Mouse (Mus musculus) forebrain, embryonic 16.5 days (tissue): ENCODE results near the gene Nkiras1. TPM values are rescaled to one million over a fixed set of nuclear protein-coding genes. Genes with fewer than 3 reads are reported as not detected.
A peak's percentile ranks its signal among the peaks of the same experiment; 100 is the strongest.
"Not testable (repeated sequence)": the region's sequence is repeated elsewhere in the genome, so short reads cannot be mapped to it uniquely, and the experiment has no call there.

ENCODE experiments used
- ATAC-seq: fragments of 200-750 bp; cut with Nextera tagmentation; 2 replicates; pipeline ENCODE4 v1.8.0; 2017; ENCODE audit warnings: mild to moderate bottlenecking, moderate library complexity
- H3K27ac ChIP-seq: fragments of 300-500 bp; sonication (generic); 2 replicates; pipeline ENCODE4 v1.5.1; 2014; ENCODE audit warnings: low read length, control low read depth
- H3K27me3 ChIP-seq: fragments of 300-500 bp; sonication (generic); replicated peaks from 2 replicates; pipeline ENCODE4 v1.6.1; 2014; ENCODE audit warnings: low read length; ENCODE audit not compliant: control insufficient read depth, insufficient read depth
- H3K36me3 ChIP-seq: fragments of 300-500 bp; sonication (generic); 2 replicates; pipeline ENCODE4 v1.6.1; 2014; ENCODE audit not compliant: control insufficient read depth, insufficient read depth
- H3K4me1 ChIP-seq: fragments of 300-500 bp; sonication (generic); replicated peaks from 2 replicates; pipeline ENCODE4 v1.6.1; 2014; ENCODE audit warnings: low read length; ENCODE audit not compliant: control insufficient read depth, insufficient read depth
- H3K4me2 ChIP-seq: fragments of 300-500 bp; sonication (generic); 2 replicates; pipeline ENCODE4 v1.6.1; 2014; ENCODE audit warnings: mild to moderate bottlenecking, low read length, control low read depth
- H3K4me3 ChIP-seq: fragments of 300-500 bp; sonication (generic); replicated peaks from 2 replicates; pipeline ENCODE4 v1.5.1; 2014; ENCODE audit warnings: mild to moderate bottlenecking, low read length, control low read depth
- H3K9ac ChIP-seq: fragments of 300-500 bp; sonication (generic); replicated peaks from 2 replicates; pipeline ENCODE4 v1.6.1; 2014; ENCODE audit warnings: low read depth, low read length, control low read depth
- H3K9me3 ChIP-seq: fragments of 300-500 bp; sonication (generic); 2 replicates; pipeline ENCODE4 v1.6.1; 2016; ENCODE audit warnings: low read length; ENCODE audit not compliant: control insufficient read depth
- WGBS: fragments of 180-500 bp; shearing (Covaris S2); extraction: QIAGEN DNeasy Blood & Tissue Kit; methylation state at CpG from one replicate; pipeline ENCODE4 v1.1.7; 2014; 5-methylcytosine and 5-hydroxymethylcytosine counted together
- polyA plus RNA-seq: library from polyadenylated mRNA; unstranded; fragments of >200 nt; fragmentation: Nextera tagmentation; extraction: Ambion mirVana; gene quantifications from 2 replicates; pipeline ENCODE4 v1.2.1, GENCODE M21; 2015

Nkiras1 gene
- polyA plus RNA-seq = 34.7 and 36.2 TPM in 2 replicates

DNA sequence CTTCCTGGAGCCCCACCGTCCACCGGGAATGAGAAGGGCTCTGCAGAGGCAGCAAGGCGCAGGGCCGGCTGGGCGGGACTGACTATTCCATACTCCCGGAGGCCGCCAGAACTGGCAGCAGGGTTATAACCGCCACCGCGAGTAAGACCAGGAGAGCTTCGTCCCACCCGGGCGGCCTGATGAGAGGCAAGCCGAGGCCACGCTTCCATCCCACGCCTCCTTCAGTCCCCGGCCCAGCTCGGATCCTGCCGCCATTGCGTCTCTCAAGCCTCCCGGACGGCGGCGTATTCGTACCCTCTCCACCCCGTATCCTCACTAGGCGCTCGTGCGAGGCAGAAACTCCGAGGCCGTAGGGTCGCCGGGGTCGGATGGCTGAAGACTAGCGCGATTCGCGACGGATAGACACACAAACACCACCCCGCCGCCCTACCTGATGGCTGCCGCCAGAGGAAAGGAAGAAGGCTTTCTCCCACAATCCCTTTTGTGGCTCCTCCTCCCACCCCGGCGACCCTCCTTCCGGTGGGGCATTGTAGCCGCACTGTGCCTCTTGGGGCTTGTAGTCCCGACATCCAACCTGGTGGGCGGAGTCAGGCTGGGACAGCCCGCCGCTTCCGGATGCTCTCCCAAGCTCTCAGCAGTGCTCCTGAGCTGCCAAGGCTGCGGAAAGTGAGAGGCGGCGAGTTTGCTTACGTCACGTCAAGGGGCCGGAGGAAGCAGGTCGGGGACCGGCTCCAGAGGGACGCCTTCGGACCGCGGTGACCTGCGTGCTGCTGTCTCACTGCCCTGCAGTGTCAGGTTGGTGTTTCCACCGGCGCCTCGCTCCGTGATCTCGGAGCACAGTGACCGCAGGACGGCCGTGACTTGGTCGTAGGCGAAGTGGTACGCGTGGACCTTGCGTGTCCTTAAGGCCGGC is at the start of gene Nkiras1, which contains the start of gene Rpl15:
Gene Nkiras1, plus strand, starts transcription at position 608 of the 913 bp plus-strand sequence.
Gene Rpl15, minus strand, starts transcription at position 863 of the 913 bp plus-strand sequence.
- WGBS = under 1% methylated on average over 78 of the region's 78 CpGs
- Histone ChIP-seq H3K4me1 (peaks cover 12% of the 10 kb centered on the region), H3K9me3 (no peaks in the 10 kb centered on the region), H3K4me2 (peak within 1 kb of the TSS; percentile 78), H3K4me3 (peak within 1 kb of the TSS; percentile 60), H3K27ac (peak within 1 kb of the TSS; percentile 82), H3K9ac (peak within 1 kb of the TSS; percentile 81), H3K36me3 (peaks cover 15% of the 10 kb centered on the region), H3K27me3 (no peaks in the 10 kb centered on the region)
- ATAC-seq = peak; percentile 99

- no peak overlapping the region for H3K27ac ChIP-seq
- H3K4me1 ChIP-seq = peaks cover 3% of the 10 kb centered on the region; the same call in 1 of the 2 replicates
- H3K4me3 ChIP-seq = no peak overlapping the region
- 93% methylated on average over 6 of the region's 6 CpGs for WGBS
- no peak for ATAC-seq
- no peak overlapping the region for H3K9ac ChIP-seq
- no peaks in the 10 kb centered on the region for H3K9me3 ChIP-seq
- H3K4me2 ChIP-seq = no peak overlapping the region
- no peaks in the 10 kb centered on the region for H3K27me3 ChIP-seq
- no peaks in the 10 kb centered on the region for H3K36me3 ChIP-seq
Measured at GRCm38 (mm10) chr14:18221977-18222376, 49.0 kb upstream of the Nkiras1 start.

GRCm38 (mm10) chr14:18225431-18225830 is 45.5 kb upstream of the Nkiras1 start:
- H3K9ac ChIP-seq, H3K27me3 ChIP-seq, ATAC-seq, H3K36me3 ChIP-seq, H3K4me2 ChIP-seq, H3K27ac ChIP-seq, H3K9me3 ChIP-seq, H3K4me3 ChIP-seq, H3K4me1 ChIP-seq: not testable (repeated sequence)
- 95% methylated on average over 11 of the region's 11 CpGs for WGBS

DNA sequence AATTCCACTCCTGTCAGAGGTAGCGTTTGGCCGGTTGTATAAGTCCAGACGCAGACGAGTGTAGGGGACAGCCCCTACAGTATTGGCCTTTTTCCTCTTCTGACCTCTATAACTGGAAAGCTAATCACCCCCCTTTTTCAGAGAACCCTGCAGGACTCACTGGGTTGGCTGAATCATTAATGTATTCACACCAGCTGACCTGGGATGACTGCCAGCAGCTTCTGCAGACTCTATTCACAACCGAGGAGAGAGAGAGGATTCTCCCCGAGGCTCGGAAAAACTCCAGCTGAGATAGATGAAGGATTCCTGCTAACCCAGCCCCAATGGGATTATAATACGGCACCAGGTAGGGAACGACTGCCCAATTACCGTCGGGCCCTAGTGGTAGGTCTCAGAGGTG is 44.8 kb upstream of the Nkiras1 start:
- peak; percentile 40; the same call in 1 of the 2 replicates for ATAC-seq
- WGBS = 34% methylated on average over 11 of the region's 11 CpGs

DNA sequence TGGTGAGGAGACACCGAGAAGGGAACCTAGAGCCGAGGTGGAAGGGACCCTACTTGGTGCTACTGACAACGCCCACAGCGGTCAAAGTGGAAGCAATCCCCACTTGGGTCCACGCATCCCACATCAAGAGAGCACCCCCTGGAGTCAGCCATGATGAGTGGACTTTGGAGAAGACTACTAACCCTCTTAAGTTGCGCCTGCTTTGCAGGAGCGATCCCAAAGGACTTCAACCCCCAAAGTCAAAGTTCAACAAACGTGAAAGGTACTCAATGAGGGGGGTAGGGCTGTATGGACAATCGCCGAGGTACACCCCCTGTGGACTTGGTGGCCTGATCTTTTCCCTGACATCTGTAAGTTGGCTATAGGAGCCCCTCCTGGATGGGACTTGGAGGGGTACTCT is 41.2 kb upstream of the Nkiras1 start:
- H3K4me2 ChIP-seq, H3K9ac ChIP-seq, H3K4me3 ChIP-seq, H3K9me3 ChIP-seq, H3K4me1 ChIP-seq, H3K27me3 ChIP-seq, ATAC-seq, H3K36me3 ChIP-seq, H3K27ac ChIP-seq: not testable (repeated sequence)
- WGBS = 94% methylated on average over 10 of the region's 10 CpGs

More for the DNA sequence above, 44.8 kb upstream of the Nkiras1 start:
- not testable (repeated sequence) for H3K36me3 ChIP-seq, H3K4me1 ChIP-seq, H3K4me3 ChIP-seq, H3K27me3 ChIP-seq, H3K9ac ChIP-seq, H3K9me3 ChIP-seq, H3K27ac ChIP-seq, H3K4me2 ChIP-seq

- not testable (repeated sequence) for H3K9me3 ChIP-seq, H3K9ac ChIP-seq, H3K27me3 ChIP-seq, H3K4me2 ChIP-seq, H3K36me3 ChIP-seq, H3K4me3 ChIP-seq, H3K27ac ChIP-seq, ATAC-seq, H3K4me1 ChIP-seq
- 95% methylated on average over 8 of the region's 8 CpGs for WGBS
Measured at GRCm38 (mm10) chr14:18231866-18232265, 39.1 kb upstream of the Nkiras1 start.

GRCm38 (mm10) chr14:18233076-18233475 is 37.9 kb upstream of the Nkiras1 start:
- Histone ChIP-seq H3K9me3 (no peaks in the 10 kb centered on the region), H3K4me2 (no peak overlapping the region), H3K27me3 (no peaks in the 10 kb centered on the region), H3K4me1 (peaks cover 6% of the 10 kb centered on the region; the same call in 1 of the 2 replicates), H3K4me3 (no peak overlapping the region), H3K27ac (no peak overlapping the region), H3K36me3 (no peaks in the 10 kb centered on the region), H3K9ac (no peak overlapping the region)
- 70% methylated on average over 2 of the region's 2 CpGs for WGBS
- no peak for ATAC-seq

DNA sequence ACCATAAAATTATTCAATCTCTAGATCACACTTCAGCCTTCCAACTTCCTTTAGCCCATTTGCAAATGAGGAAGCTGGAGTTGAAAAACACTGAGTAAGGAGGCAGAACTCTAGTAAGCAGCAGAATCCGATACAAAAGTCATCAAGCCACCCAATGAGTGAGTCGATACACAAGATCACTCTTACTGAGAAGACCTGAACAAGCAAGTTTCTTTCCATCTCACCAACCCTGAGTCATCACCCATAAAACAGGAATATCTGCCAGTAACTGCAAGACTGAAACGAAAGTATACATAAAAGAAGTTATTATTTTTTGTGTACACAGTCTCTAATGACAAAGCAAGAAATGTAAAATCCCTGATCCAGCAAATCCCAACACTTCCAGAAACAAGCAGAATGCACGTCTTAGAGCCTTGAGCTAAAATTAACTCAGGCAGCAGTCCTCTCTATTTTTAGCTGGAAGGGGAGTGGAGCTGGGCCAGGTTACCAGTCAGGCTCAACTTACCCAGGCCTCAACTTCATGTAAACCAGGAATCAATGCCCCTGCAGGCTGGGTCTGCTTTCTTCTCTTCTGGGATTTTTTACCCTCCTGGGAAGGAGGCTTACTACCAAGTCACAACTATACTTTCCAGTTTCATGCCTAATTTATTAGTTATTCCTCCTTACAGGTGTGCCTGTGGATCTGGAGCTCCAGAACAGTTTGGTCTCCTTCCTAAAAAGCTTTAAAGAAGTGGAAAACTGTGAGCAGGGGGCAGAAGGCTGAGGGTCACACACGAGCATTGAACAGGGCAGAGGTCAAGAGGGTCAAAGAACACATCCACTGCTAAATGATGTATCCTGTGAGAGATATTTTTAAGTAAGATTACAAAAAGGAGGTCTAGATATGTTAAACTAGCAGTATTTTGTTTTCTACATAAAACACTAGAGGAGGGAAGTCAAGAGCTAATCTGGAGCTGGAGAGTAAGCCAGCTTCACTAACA is 36.7 kb upstream of the Nkiras1 start:
- 70% methylated on average over 5 of the region's 5 CpGs for WGBS
- H3K4me1 ChIP-seq = peaks cover 6% of the 10 kb centered on the region; the same call in 1 of the 2 replicates
- H3K27ac ChIP-seq = no peak overlapping the region
- H3K4me2 ChIP-seq = no peak overlapping the region
- H3K4me3 ChIP-seq = no peak overlapping the region
- no peaks in the 10 kb centered on the region for H3K9me3 ChIP-seq
- H3K9ac ChIP-seq = no peak overlapping the region
- no peaks in the 10 kb centered on the region for H3K36me3 ChIP-seq
- no peaks in the 10 kb centered on the region for H3K27me3 ChIP-seq
- ATAC-seq = no peak
